Mouse (Mus musculus) cortical plate, adult 2 months (tissue): ENCODE data around the gene Irx1. TPM values are rescaled to one million over a fixed set of nuclear protein-coding genes. Genes with fewer than 3 reads are reported as not detected.

Experiments
- H3K27ac ChIP-seq: fragments of 200-500 bp; 2 replicates; pipeline ENCODE4 v1.5.1; 2012; ENCODE audit warnings: low read length, control low read depth, inconsistent platforms; ENCODE audit not compliant: insufficient read depth
- H3K4me1 ChIP-seq: fragments of 200-500 bp; 2 replicates; pipeline ENCODE4 v1.6.1; 2011; ENCODE audit warnings: low read length; ENCODE audit not compliant: control insufficient read depth, insufficient read depth
- H3K4me3 ChIP-seq: fragments of 200-500 bp; 2 replicates; pipeline ENCODE4 v1.5.1; 2011; ENCODE audit warnings: mild to moderate bottlenecking, low read length, control low read depth; ENCODE audit not compliant: insufficient read depth
- CTCF ChIP-seq: fragments of 200-500 bp; IDR thresholded peaks from 2 replicates; pipeline ENCODE4 v1.5.1; 2011; ENCODE audit warnings: mild to moderate bottlenecking, control low read depth, low read length; ENCODE audit not compliant: insufficient read depth; ENCODE audit errors: extremely low read depth
- POLR2A ChIP-seq: fragments of 200-500 bp; IDR thresholded peaks from 2 replicates; pipeline ENCODE4 v1.6.1; 2011; ENCODE audit warnings: mild to moderate bottlenecking, low read length, control low read depth; ENCODE audit not compliant: insufficient read depth; ENCODE audit errors: extremely low read depth
- polyA plus RNA-seq: library from polyadenylated mRNA; depleted of rRNA; stranded (reverse); fragments of >200 nt; gene quantifications from 2 replicates; pipeline ENCODE4 v1.2.3, GENCODE M21; 2012

The Irx1 gene
- polyA plus RNA-seq, 1 experiment: 0.98 TPM

GRCm38 (mm10) chr13:71961891-71962660 is 1.4 kb downstream of the Irx1 start:
- no peak overlapping the region for H3K4me3 ChIP-seq
- TF ChIP-seq POLR2A: no peak
- no peak for TF ChIP-seq CTCF
- H3K27ac ChIP-seq: no peak overlapping the region
- H3K4me1 ChIP-seq: no peaks in the 10 kb centered on the region

- Histone ChIP-seq H3K4me3 (no peak overlapping the region), H3K4me1 (no peaks in the 10 kb centered on the region)
Measured at GRCm38 (mm10) chr13:71960846-71961735, 2.4 kb downstream of the Irx1 start.

GRCm38 (mm10) chr13:71960277-71960672 is 3.2 kb downstream of the Irx1 start:
- H3K27ac ChIP-seq: no peak overlapping the region
- TF ChIP-seq POLR2A (no peak), CTCF (no peak)
- H3K4me3 ChIP-seq: no peak overlapping the region
- no peaks in the 10 kb centered on the region for H3K4me1 ChIP-seq

More at GRCm38 (mm10) chr13:71960846-71961735, 2.4 kb downstream of the Irx1 start:
- no peak for TF ChIP-seq POLR2A
- TF ChIP-seq CTCF: no peak
- no peak overlapping the region for H3K27ac ChIP-seq

- TF ChIP-seq CTCF: no peak
- no peak for TF ChIP-seq POLR2A
- Histone ChIP-seq H3K27ac (no peak overlapping the region), H3K4me1 (no peaks in the 10 kb centered on the region), H3K4me3 (no peak overlapping the region)
Measured at GRCm38 (mm10) chr13:71959361-71960276, 3.9 kb downstream of the Irx1 start.

- Histone ChIP-seq H3K4me1 (no peaks in the 10 kb centered on the region), H3K4me3 (no peak overlapping the region), H3K27ac (no peak overlapping the region)
- TF ChIP-seq POLR2A: no peak
- TF ChIP-seq CTCF: no peak
Measured at GRCm38 (mm10) chr13:71958651-71959050, 4.9 kb downstream of the Irx1 start.

GRCm38 (mm10) chr13:71957811-71958351 is 5.6 kb downstream of the Irx1 start:
- Histone ChIP-seq H3K4me1 (no peaks in the 10 kb centered on the region), H3K4me3 (no peak overlapping the region), H3K27ac (no peak overlapping the region)
- TF ChIP-seq POLR2A (no peak), CTCF (no peak)

GRCm38 (mm10) chr13:71957147-71957546 is 6.4 kb downstream of the Irx1 start:
- H3K27ac ChIP-seq: no peak overlapping the region
- no peaks in the 10 kb centered on the region for H3K4me1 ChIP-seq
- TF ChIP-seq CTCF: no peak
- TF ChIP-seq POLR2A: no peak
- H3K4me3 ChIP-seq: no peak overlapping the region

GRCm38 (mm10) chr13:71956481-71956880 is 7.0 kb downstream of the Irx1 start:
- no peak for TF ChIP-seq POLR2A
- 0 out of 2 replicates have a peak, but pooled peaks have one; percentile 33 for TF ChIP-seq CTCF
- Histone ChIP-seq H3K27ac (no peak overlapping the region), H3K4me1 (no peaks in the 10 kb centered on the region), H3K4me3 (no peak overlapping the region)
